Mouse (Mus musculus): ENCODE measurements around the gene Bmp15.

Gene Bmp15

GRCm38 (mm10) chrX:6320621-6321020, at the start of gene Bmp15:
Gene Bmp15 (minus strand): TSS chrX:6320721.
- Histone ChIP-seq H3K36me3 (ENCODE audit: control insufficient read depth, insufficient read depth, low read length, poor library complexity, severe bottlenecking) (no peaks in the 10 kb centered on the region), H3K27me3 (ENCODE audit: control insufficient read depth, insufficient read depth, low read length, poor library complexity, severe bottlenecking) (no peaks in the 10 kb centered on the region)
- no peak for DNase-seq (ENCODE audit: low read depth, low spot score)

GRCm38 (mm10) chrX:6368822-6369221, 48.3 kb upstream of the Bmp15 start:
- H3K27me3 ChIP-seq (ENCODE audit: control insufficient read depth, insufficient read depth, low read length, poor library complexity, severe bottlenecking): no peaks in the 10 kb centered on the region
- H3K36me3 ChIP-seq (ENCODE audit: control insufficient read depth, insufficient read depth, low read length, poor library complexity, severe bottlenecking): no peaks in the 10 kb centered on the region
- no peak for DNase-seq (ENCODE audit: low read depth, low spot score)

- Histone ChIP-seq H3K27me3 (ENCODE audit: control insufficient read depth, insufficient read depth, low read length, poor library complexity, severe bottlenecking) (no peaks in the 10 kb centered on the region), H3K36me3 (ENCODE audit: control insufficient read depth, insufficient read depth, low read length, poor library complexity, severe bottlenecking) (no peaks in the 10 kb centered on the region)
- no peak for DNase-seq (ENCODE audit: low read depth, low spot score)
Observed at GRCm38 (mm10) chrX:6357503-6358114, 37.1 kb upstream of the Bmp15 start.

GRCm38 (mm10) chrX:6356876-6357275, 36.4 kb upstream of the Bmp15 start:
- DNase-seq (ENCODE audit: low read depth, low spot score): no peak
- no peaks in the 10 kb centered on the region for H3K27me3 ChIP-seq (ENCODE audit: control insufficient read depth, insufficient read depth, low read length, poor library complexity, severe bottlenecking)
- no peaks in the 10 kb centered on the region for H3K36me3 ChIP-seq (ENCODE audit: control insufficient read depth, insufficient read depth, low read length, poor library complexity, severe bottlenecking)

GRCm38 (mm10) chrX:6345273-6345959, 24.9 kb upstream of the Bmp15 start:
- H3K36me3 ChIP-seq (ENCODE audit: control insufficient read depth, insufficient read depth, low read length, poor library complexity, severe bottlenecking): no peaks in the 10 kb centered on the region
- no peak for DNase-seq (ENCODE audit: low read depth, low spot score)
- H3K27me3 ChIP-seq (ENCODE audit: control insufficient read depth, insufficient read depth, low read length, poor library complexity, severe bottlenecking): no peaks in the 10 kb centered on the region

GRCm38 (mm10) chrX:6324056-6324455, 3.5 kb upstream of the Bmp15 start:
- DNase-seq (ENCODE audit: low read depth, low spot score): no peak
- Histone ChIP-seq H3K27me3 (ENCODE audit: control insufficient read depth, insufficient read depth, low read length, poor library complexity, severe bottlenecking) (no peaks in the 10 kb centered on the region), H3K36me3 (ENCODE audit: control insufficient read depth, insufficient read depth, low read length, poor library complexity, severe bottlenecking) (no peaks in the 10 kb centered on the region)

- H3K27me3 ChIP-seq (ENCODE audit: control insufficient read depth, insufficient read depth, low read length, poor library complexity, severe bottlenecking): no peaks in the 10 kb centered on the region
- no peaks in the 10 kb centered on the region for H3K36me3 ChIP-seq (ENCODE audit: control insufficient read depth, insufficient read depth, low read length, poor library complexity, severe bottlenecking)
- DNase-seq (ENCODE audit: low read depth, low spot score): no peak
Observed at GRCm38 (mm10) chrX:6317747-6318146, 2.8 kb downstream of the Bmp15 start.
